Mouse (Mus musculus) MEL-GATA-1-ER (cell line): ENCODE measurements around the gene Agrp.

ENCODE experiments used
- DNase-seq: peaks from one replicate; pipeline ENCODE4 v3.0.0-alpha.2; 2012; ENCODE audit warnings: low read depth; ENCODE audit errors: extremely low read depth

Agrp gene

GRCm38 (mm10) chr8:105623118-105623517, 14.1 kb downstream of the Agrp start:
- DNase-seq, result no peak

- peak; percentile 76 for DNase-seq
Measured at GRCm38 (mm10) chr8:105622421-105622920, 14.7 kb downstream of the Agrp start.

GRCm38 (mm10) chr8:105621841-105622240, 15.4 kb downstream of the Agrp start:
- no peak for DNase-seq

GRCm38 (mm10) chr8:105620946-105621720, 16.1 kb downstream of the Agrp start:
- DNase-seq, result no peak

GRCm38 (mm10) chr8:105620211-105620610, 17.0 kb downstream of the Agrp start:
- no peak for DNase-seq

- DNase-seq, result no peak
Measured at GRCm38 (mm10) chr8:105618892-105619591, 18.2 kb downstream of the Agrp start.

GRCm38 (mm10) chr8:105618279-105618634, 18.9 kb downstream of the Agrp start:
- no peak for DNase-seq

- DNase-seq, result no peak
Measured at GRCm38 (mm10) chr8:105617451-105618278, 19.5 kb downstream of the Agrp start.

- DNase-seq, result no peak
Measured at GRCm38 (mm10) chr8:105615942-105616341, 21.3 kb downstream of the Agrp start.

GRCm38 (mm10) chr8:105613830-105614511, 23.2 kb downstream of the Agrp start:
- DNase-seq, result no peak

GRCm38 (mm10) chr8:105613037-105613436, 24.2 kb downstream of the Agrp start:
- DNase-seq, result no peak

- DNase-seq, result no peak
Measured at GRCm38 (mm10) chr8:105611836-105612235, 25.4 kb downstream of the Agrp start.

- no peak for DNase-seq
Measured at GRCm38 (mm10) chr8:105609771-105610170, 27.4 kb downstream of the Agrp start.

- peak; percentile 97 for DNase-seq
Measured at GRCm38 (mm10) chr8:105609355-105609754, 27.8 kb downstream of the Agrp start.

- DNase-seq, result peak; percentile 75
Measured at GRCm38 (mm10) chr8:105607684-105608083, 29.5 kb downstream of the Agrp start.

- DNase-seq, result no peak
Measured at GRCm38 (mm10) chr8:105607062-105607461, 30.1 kb downstream of the Agrp start.

- peak; percentile 51 for DNase-seq
Measured at GRCm38 (mm10) chr8:105606189-105607023, 30.8 kb downstream of the Agrp start.

GRCm38 (mm10) chr8:105605491-105606188, 31.6 kb downstream of the Agrp start:
- peak; percentile 18 for DNase-seq

- peak; percentile 96 for DNase-seq
Measured at GRCm38 (mm10) chr8:105604804-105605381, 32.3 kb downstream of the Agrp start, which contains the start of gene Ripor1. Gene Ripor1 (plus strand): TSS chr8:105605255.
